Mouse (Mus musculus) forebrain, embryonic 11.5 days (tissue): Measurements from ENCODE around the gene Bag5. TPM values are rescaled to one million over a fixed set of nuclear protein-coding genes. Genes with fewer than 3 reads are reported as not detected.

Experiments used
- ATAC-seq: fragments of 200-750 bp; cut with Nextera tagmentation; replicated peaks from 2 replicates; pipeline ENCODE4 v1.8.0; 2017; ENCODE audit warnings: moderate TSS enrichment; ENCODE audit not compliant: low FRiP score
- DNase-seq: peaks from one replicate; pipeline ENCODE4 v3.0.0-alpha.2; 2017; ENCODE audit warnings: low spot score
- H3K27ac ChIP-seq: fragments of 300-500 bp; sonication (generic); 2 replicates; pipeline ENCODE4 v1.5.1; 2014; ENCODE audit warnings: low read depth, low read length
- H3K27me3 ChIP-seq: fragments of 300-500 bp; sonication (generic); 2 replicates; pipeline ENCODE4 v1.6.1; 2014; ENCODE audit warnings: mild to moderate bottlenecking, low read length, mixed read lengths; ENCODE audit not compliant: control insufficient read depth, insufficient read depth
- H3K36me3 ChIP-seq: fragments of 300-500 bp; sonication (generic); 2 replicates; pipeline ENCODE4 v1.6.1; 2014; ENCODE audit warnings: mild to moderate bottlenecking, low read length, moderate library complexity, mixed read lengths; ENCODE audit not compliant: control insufficient read depth, insufficient read depth
- H3K4me1 ChIP-seq: fragments of 300-500 bp; sonication (generic); replicated peaks from 2 replicates; pipeline ENCODE4 v1.6.1; 2014; ENCODE audit warnings: low read length, mixed read lengths; ENCODE audit not compliant: control insufficient read depth, insufficient read depth
- H3K4me2 ChIP-seq: fragments of 300-500 bp; sonication (generic); 2 replicates; pipeline ENCODE4 v1.6.1; 2014; ENCODE audit warnings: low read depth, mild to moderate bottlenecking, low read length, moderate library complexity, mixed read lengths; ENCODE audit not compliant: severe bottlenecking
- H3K4me3 ChIP-seq: fragments of 300-500 bp; sonication (generic); 2 replicates; pipeline ENCODE4 v1.5.1; 2014; ENCODE audit warnings: low read depth, low read length
- H3K9ac ChIP-seq: fragments of 300-500 bp; sonication (generic); 2 replicates; pipeline ENCODE4 v1.6.1; 2014; ENCODE audit warnings: low read length
- H3K9me3 ChIP-seq: fragments of 300-500 bp; sonication (generic); 2 replicates; pipeline ENCODE4 v1.6.1; 2016; ENCODE audit warnings: low read length, mixed read lengths; ENCODE audit not compliant: control insufficient read depth
- WGBS: fragments of 180-500 bp; shearing (Covaris S2); extraction: QIAGEN DNeasy Blood & Tissue Kit; methylation state at CpG from one replicate; pipeline ENCODE4 v1.1.7; 2014; 5-methylcytosine and 5-hydroxymethylcytosine counted together
- polyA plus RNA-seq: library from polyadenylated mRNA; unstranded; fragments of >200 nt; fragmentation: Nextera tagmentation; extraction: Ambion mirVana; gene quantifications from 2 replicates; pipeline ENCODE4 v1.2.1, GENCODE M21; 2014

Bag5 gene
- polyA plus RNA-seq, 1 experiment from 2014 or later = 65.2 TPM

- H3K36me3 ChIP-seq = no peaks in the 10 kb centered on the region
- DNase-seq = no peak
- H3K4me1 ChIP-seq = no peaks in the 10 kb centered on the region; the same call in 1 of the 2 replicates
- no peak overlapping the region for H3K27ac ChIP-seq
- WGBS = 83% methylated on average over 1 of the region's 1 CpGs
- H3K27me3 ChIP-seq = no peaks in the 10 kb centered on the region
- H3K9ac ChIP-seq = no peak overlapping the region
- no peak overlapping the region for H3K4me2 ChIP-seq
- no peak overlapping the region for H3K4me3 ChIP-seq
- H3K9me3 ChIP-seq = no peaks in the 10 kb centered on the region
- ATAC-seq = no peak
Measured at GRCm38 (mm10) chr12:111727956-111728355, 14.9 kb upstream of the Bag5 start.

- H3K4me1 ChIP-seq = no peaks in the 10 kb centered on the region
- H3K27me3 ChIP-seq = no peaks in the 10 kb centered on the region
- no peak overlapping the region for H3K4me2 ChIP-seq
- WGBS = 79% methylated on average over 4 of the region's 4 CpGs
- no peaks in the 10 kb centered on the region for H3K36me3 ChIP-seq
- ATAC-seq (no peak), DNase-seq (no peak)
- H3K9me3 ChIP-seq = no peaks in the 10 kb centered on the region
- H3K9ac ChIP-seq = no peak overlapping the region
- H3K27ac ChIP-seq = no peak overlapping the region
- no peak overlapping the region for H3K4me3 ChIP-seq
Measured at GRCm38 (mm10) chr12:111726122-111726463, 13.0 kb upstream of the Bag5 start.

- Histone ChIP-seq H3K4me1 (no peaks in the 10 kb centered on the region), H3K36me3 (no peaks in the 10 kb centered on the region), H3K4me2 (no peak overlapping the region), H3K9ac (no peak overlapping the region), H3K4me3 (no peak overlapping the region), H3K27me3 (no peaks in the 10 kb centered on the region), H3K9me3 (no peaks in the 10 kb centered on the region), H3K27ac (no peak overlapping the region)
- WGBS = 67% methylated on average over 12 of the region's 12 CpGs
- DNase-seq = no peak
- ATAC-seq = no peak
Measured at GRCm38 (mm10) chr12:111725338-111726121, 12.5 kb upstream of the Bag5 start.

- Histone ChIP-seq H3K27ac (peak overlapping the region; percentile 25; the same call in 1 of the 2 replicates), H3K4me2 (no peak overlapping the region), H3K27me3 (no peaks in the 10 kb centered on the region), H3K36me3 (no peaks in the 10 kb centered on the region), H3K4me3 (no peak overlapping the region), H3K4me1 (no peaks in the 10 kb centered on the region), H3K9ac (no peak overlapping the region; the same call in 1 of the 2 replicates), H3K9me3 (no peaks in the 10 kb centered on the region)
- DNase-seq (no peak), ATAC-seq (no peak)
- 43% methylated on average over 6 of the region's 6 CpGs for WGBS
Measured at GRCm38 (mm10) chr12:111724638-111725337, 11.7 kb upstream of the Bag5 start.

GRCm38 (mm10) chr12:111722654-111723053 lies 9.6 kb upstream of the Bag5 start:
- H3K36me3 ChIP-seq = no peaks in the 10 kb centered on the region
- no peak for ATAC-seq

GRCm38 (mm10) chr12:111720222-111720621 lies 7.2 kb upstream of the Bag5 start:
- no peaks in the 10 kb centered on the region for H3K9me3 ChIP-seq
- no peak overlapping the region for H3K4me2 ChIP-seq
- H3K36me3 ChIP-seq = no peaks in the 10 kb centered on the region; the same call in 1 of the 2 replicates
- 0 out of 2 replicates have a peak, but pooled peaks cover 2% of the 10 kb centered on the region for H3K4me1 ChIP-seq
- H3K4me3 ChIP-seq = no peak overlapping the region
- H3K27me3 ChIP-seq = no peaks in the 10 kb centered on the region
- DNase-seq (no peak), ATAC-seq (no peak)
- 79% methylated on average over 4 of the region's 4 CpGs for WGBS
- no peak overlapping the region for H3K9ac ChIP-seq
- H3K27ac ChIP-seq = no peak overlapping the region

More at GRCm38 (mm10) chr12:111722654-111723053, 9.6 kb upstream of the Bag5 start:
- Histone ChIP-seq H3K4me3 (no peak overlapping the region), H3K27ac (no peak overlapping the region), H3K9ac (no peak overlapping the region), H3K4me2 (no peak overlapping the region), H3K9me3 (no peaks in the 10 kb centered on the region), H3K4me1 (0 out of 2 replicates have a peak, but pooled peaks cover 2% of the 10 kb centered on the region), H3K27me3 (no peaks in the 10 kb centered on the region)
- WGBS = 75% methylated on average over 9 of the region's 9 CpGs
- DNase-seq = no peak

GRCm38 (mm10) chr12:111718656-111719055 lies 5.6 kb upstream of the Bag5 start:
- 27% methylated on average over 8 of the region's 8 CpGs for WGBS
- no peak for ATAC-seq
- no peaks in the 10 kb centered on the region; the same call in 1 of the 2 replicates for H3K36me3 ChIP-seq
- H3K27me3 ChIP-seq = no peaks in the 10 kb centered on the region
- peak overlapping the region; percentile 25; the same call in 1 of the 2 replicates for H3K27ac ChIP-seq
- H3K4me2 ChIP-seq = no peak overlapping the region
- H3K4me1 ChIP-seq = 0 out of 2 replicates have a peak, but pooled peaks cover 2% of the 10 kb centered on the region
- H3K9me3 ChIP-seq = no peaks in the 10 kb centered on the region
- no peak for DNase-seq
- no peak overlapping the region; the same call in 1 of the 2 replicates for H3K9ac ChIP-seq
- H3K4me3 ChIP-seq = no peak overlapping the region

GRCm38 (mm10) chr12:111716505-111716904 lies 3.4 kb upstream of the Bag5 start:
- H3K4me1 ChIP-seq = peaks cover 8% of the 10 kb centered on the region; the same call in 1 of the 2 replicates
- 96% methylated on average over 7 of the region's 7 CpGs for WGBS
- H3K4me3 ChIP-seq = no peak overlapping the region
- ATAC-seq (no peak), DNase-seq (no peak)
- no peak overlapping the region for H3K27ac ChIP-seq
- H3K9me3 ChIP-seq = no peaks in the 10 kb centered on the region
- H3K4me2 ChIP-seq = no peak overlapping the region
- no peak overlapping the region for H3K9ac ChIP-seq
- no peaks in the 10 kb centered on the region for H3K27me3 ChIP-seq
- no peaks in the 10 kb centered on the region; the same call in 1 of the 2 replicates for H3K36me3 ChIP-seq
